Mouse (Mus musculus) CH12.LX (cell line): ENCODE data around the gene Tbata.

Experiments
- ELF1 ChIP-seq: IDR thresholded peaks from 2 replicates; pipeline ENCODE4 v1.6.1; 2014; ENCODE audit warnings: low read depth, mild to moderate bottlenecking, inconsistent platforms, low read length, improper control_type of control experiment
- MAZ ChIP-seq: IDR thresholded peaks from 2 replicates; pipeline ENCODE4 v1.6.1; 2012; ENCODE audit warnings: low read depth, mild to moderate bottlenecking, inconsistent platforms, low read length, improper control_type of control experiment, moderate library complexity
- POLR2A ChIP-seq: IDR thresholded peaks from 2 replicates; pipeline ENCODE4 v1.6.1; 2011; ENCODE audit warnings: low read depth, mild to moderate bottlenecking, improper control_type of control experiment, low read length
- RCOR1 ChIP-seq: conservative IDR thresholded peaks from 2 replicates; pipeline ENCODE4 v1.6.1; 2012; ENCODE audit warnings: low read depth, mild to moderate bottlenecking, inconsistent platforms, low read length, improper control_type of control experiment
- TBP ChIP-seq: conservative IDR thresholded peaks from 2 replicates; pipeline ENCODE4 v1.6.1; 2011; ENCODE audit warnings: low read depth, low read length, improper control_type of control experiment
- UBTF ChIP-seq: IDR thresholded peaks from 2 replicates; pipeline ENCODE4 v1.6.1; 2012; ENCODE audit warnings: low read depth, mild to moderate bottlenecking, inconsistent platforms, low read length, improper control_type of control experiment, moderate library complexity

DNA sequence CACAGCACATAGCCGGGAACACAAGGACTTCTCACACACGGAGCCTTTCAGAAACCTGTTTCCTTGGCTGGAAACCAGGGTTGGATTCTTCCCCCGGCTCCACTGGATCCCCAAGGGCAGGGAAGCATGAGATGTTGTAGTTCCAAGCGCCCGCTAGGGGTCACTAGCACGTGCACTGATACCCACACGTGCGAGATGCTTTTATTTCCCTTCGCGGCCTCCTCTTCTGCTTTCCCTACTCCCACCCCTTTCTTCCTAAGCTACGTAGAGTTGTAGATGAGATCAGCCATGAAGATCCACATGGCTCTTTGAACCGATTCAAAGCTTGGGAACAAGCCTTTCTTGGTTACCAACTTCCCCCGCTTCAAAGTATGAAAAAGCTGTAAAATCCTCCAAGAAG, 40.0 kb downstream of the Tbata start:
- TF ChIP-seq POLR2A = no peak
- TF ChIP-seq MAZ = no peak
- TF ChIP-seq RCOR1 = no peak
- no peak for TF ChIP-seq TBP
- TF ChIP-seq ELF1 = no peak
- no peak for TF ChIP-seq UBTF
